Mouse (Mus musculus) megakaryocyte, adult 5-6 weeks (primary cell): ENCODE measurements around the gene Cxcr5. TPM values are rescaled to one million over a fixed set of nuclear protein-coding genes. Genes with fewer than 3 reads are reported as not detected.

ENCODE experiments used
- ATAC-seq: 2 replicates; pipeline ENCODE4 v1.8.0; 2016; ENCODE audit warnings: mild to moderate bottlenecking, inconsistent platforms; ENCODE audit not compliant: poor library complexity, severe bottlenecking
- total RNA-seq, 2 experiments: library from RNA; stranded (forward) in 1 of 2; stranded (reverse) in 1 of 2; fragments of 153-499, 151-499 nt in 1 of 2; fragments of 221-1000, 200-1000 nt in 1 of 2; gene quantifications; 2 replicates each; pipeline versions ENCODE4 v1.2.3 to v1.2.4; 2015 to 2017

The Cxcr5 gene
- total RNA-seq, 2 experiments from 2014 or later, result not detected

- ATAC-seq, result no peak
Measured at GRCm38 (mm10) chr9:44483041-44483509, 78.6 kb downstream of the Cxcr5 start.

GRCm38 (mm10) chr9:44482552-44482951 is 79.1 kb downstream of the Cxcr5 start, which contains the start of gene Bcl9l:
Gene Bcl9l (plus strand): TSS chr9:44482825.
- peak; percentile 75 for ATAC-seq

- ATAC-seq, result no peak
Measured at GRCm38 (mm10) chr9:44482112-44482511, 79.6 kb downstream of the Cxcr5 start.

DNA sequence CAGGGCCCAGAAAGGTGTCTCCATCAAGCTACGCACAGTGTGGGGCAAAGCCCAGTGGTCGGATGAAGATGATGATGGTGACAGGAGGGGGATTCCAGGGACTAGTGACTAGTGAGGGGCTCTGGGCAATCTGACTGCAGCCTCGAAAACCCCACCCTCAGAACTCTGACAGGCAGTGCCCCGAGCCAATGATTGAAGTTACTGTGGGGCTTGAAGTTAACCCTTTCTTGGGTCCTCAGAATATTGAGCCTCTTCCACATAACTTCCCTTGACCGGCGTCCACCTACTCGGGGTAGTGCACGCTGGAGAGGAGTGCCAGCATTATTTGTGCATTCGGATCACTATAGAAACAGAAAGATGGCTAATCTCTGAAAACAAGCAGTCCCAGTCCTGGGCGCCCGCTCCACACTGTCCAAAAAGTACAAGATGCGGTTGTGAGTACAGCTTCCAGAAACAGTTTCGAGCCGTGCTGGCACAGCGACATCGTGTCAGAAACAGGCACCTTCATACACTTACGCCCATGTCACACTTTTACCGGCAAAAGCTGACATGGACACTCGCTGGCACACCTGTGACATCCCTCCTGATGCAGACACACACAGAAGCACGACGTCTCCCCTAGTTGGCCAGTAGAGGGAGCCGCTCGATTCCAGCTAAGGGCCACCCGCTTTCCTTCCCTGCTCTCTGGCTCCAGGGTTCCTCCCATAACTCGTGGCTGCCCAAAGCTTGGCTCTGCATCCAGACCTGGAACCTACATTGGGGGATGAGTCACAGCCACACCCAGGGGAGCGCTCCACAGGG is 81.8 kb downstream of the Cxcr5 start:
- ATAC-seq, result peak; percentile 57

DNA sequence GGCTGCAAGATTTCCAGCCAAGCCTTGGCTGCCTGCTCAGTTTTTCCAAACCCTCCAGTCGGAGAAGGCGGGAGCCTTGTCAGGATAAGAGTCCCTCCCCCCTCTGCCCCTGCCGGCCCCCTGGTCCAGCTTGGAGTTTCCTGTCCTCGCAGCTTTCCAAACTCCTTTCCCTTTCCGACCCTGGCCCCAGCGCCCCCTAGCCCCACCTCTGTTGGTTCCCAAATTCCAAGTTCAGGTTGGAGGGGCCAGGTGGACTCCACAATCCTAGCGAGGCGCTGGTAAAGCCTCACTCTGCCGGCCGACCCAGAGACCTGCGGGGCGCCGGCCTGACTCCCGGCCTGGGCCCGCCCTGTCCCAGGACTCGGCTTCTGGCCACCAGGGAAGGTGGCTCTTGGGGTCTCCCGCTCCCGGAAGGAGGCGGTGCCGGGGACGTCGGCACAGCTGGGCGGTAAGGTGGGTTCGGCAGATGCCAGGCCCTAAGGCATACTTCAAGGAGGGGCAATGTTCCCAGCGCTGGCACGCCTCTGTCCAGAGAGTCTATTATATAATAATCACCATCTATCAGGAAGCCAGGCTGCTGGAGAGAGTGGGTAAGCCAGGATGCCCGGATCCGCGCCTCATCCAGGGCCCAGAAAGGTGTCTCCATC is 82.6 kb downstream of the Cxcr5 start:
- no peak for ATAC-seq

DNA sequence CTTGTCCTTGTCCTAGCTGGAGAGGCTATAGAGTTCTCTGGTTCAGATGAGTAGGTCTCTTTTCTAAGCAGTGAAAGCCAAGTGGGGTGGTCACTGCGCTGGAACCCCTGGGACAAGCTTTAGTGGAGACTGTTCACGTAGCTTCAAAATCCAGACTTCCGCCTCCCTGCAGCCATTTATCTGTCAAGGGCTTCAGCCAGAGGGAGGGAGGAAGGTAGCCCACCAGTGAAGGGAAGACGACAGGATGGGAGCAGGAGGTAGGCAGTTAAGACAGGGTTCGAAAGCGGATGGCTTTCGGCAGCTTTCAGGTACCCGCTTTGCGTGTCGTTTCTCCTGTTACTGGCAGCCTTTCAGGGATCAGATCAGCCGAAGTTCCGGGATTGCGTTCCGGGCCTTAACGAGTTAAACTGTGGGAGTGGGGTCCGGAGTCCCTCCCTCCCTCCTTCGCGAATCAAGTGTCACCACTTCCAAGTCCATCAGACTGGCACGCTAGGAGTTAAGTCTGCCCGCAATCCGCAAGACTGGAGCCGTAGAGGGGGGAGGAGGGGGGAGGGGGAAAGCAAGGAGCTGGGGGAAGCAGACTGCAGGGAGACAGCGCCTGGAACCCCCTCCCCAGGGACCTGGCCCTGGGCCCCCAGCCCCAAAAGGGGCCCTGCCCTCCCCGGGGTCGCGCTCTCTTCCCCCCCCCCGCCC is 83.3 kb downstream of the Cxcr5 start:
- no peak for ATAC-seq

GRCm38 (mm10) chr9:44477339-44478228 is 84.1 kb downstream of the Cxcr5 start:
- peak; percentile 56 for ATAC-seq

DNA sequence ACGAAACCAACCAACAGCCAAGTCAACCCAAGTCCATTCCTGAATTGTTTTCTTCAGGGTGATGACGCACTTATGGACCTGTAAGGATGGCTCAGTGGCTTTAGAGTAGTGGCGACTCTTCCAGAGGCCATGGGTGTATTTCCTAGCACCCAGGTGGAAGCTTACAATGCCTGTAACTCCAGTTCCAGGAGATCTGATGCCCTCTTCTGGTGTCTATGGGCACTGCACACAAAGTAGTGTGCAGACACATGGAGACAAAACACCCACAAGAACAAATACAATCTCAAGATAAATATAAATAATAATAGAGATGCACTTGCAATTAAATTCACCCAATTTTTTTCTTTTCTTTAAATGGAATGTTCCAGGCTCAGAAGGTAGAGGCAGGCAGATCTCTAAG is 85.7 kb downstream of the Cxcr5 start:
- ATAC-seq, result no peak

DNA sequence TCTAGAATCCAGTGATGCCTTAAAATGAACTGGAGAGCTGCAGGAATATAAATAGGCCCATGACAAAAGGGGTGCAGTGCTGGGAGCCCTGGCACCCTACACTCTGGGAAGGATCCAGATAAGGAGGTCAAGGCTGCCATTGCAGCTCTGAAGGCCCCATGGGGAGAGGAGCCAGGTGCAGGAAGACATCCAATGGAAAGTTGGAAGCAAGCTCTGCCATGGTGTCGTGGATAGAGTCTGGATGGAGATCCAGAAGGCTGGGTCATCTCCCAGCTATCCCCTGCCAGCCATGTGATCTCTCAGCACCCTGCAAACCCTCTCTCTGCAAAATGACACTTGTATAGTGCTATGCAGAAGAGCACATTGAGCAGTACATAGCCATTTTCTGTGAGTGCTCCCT is 87.3 kb downstream of the Cxcr5 start:
- no peak for ATAC-seq

DNA sequence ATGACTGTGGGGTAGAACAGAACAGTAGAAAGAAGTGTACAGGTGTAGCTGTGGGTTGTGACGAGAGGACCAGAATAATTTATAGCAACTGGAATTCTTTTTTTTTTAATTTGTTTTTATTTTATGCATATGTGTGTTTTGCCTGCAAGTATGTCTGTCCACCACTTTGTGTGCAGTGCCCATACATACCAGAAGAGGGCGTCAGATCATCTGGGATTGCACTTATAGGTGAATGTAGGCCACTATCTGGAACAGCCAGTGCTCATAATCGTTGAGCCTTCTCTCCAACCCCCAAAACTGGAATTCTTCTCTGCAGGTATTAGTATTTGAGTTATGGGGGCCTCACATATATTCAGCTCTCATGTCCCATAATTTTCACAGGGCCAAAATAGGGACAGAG is 88.5 kb downstream of the Cxcr5 start:
- ATAC-seq, result no peak

DNA sequence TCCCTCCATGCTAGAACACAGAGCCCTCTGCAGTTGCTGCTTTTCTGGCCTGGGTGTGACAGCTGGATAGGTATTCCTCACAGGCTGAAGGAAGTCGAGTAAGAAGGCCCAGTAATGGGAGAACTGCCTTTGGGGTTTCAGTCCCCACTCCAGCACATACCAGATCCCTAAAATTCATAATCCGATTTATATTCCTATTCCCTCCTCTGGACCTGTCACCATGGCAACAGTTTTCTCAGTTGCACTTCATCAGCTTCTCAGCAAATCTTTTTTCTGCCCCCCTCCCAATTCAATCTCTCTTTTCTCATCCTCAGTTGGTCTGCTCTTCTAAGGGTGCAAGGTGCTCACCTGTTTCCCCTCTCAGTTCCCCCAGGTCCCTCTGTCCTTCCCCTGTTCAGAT is 92.9 kb downstream of the Cxcr5 start:
- ATAC-seq, result no peak

- no peak for ATAC-seq
Measured at GRCm38 (mm10) chr9:44468224-44468623, 93.5 kb downstream of the Cxcr5 start.

DNA sequence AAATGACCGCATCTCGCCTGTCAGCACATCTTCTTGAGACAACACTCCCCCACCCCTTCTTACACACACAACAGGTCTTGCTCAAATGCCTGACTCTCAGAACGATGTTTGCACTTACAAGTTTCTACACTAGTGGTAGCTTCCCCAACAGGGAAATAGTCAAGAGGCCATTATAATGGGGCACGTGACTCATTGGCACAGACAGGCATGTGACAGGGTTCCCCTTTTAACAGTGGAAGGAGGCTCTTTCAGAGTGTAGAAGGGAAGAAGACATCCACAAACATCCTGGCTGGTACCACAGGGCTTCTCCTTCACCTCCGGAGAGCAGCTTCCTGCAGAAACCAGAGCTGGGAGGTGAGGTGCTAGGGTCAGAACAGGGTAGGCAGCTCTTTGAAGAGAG is 99.7 kb downstream of the Cxcr5 start:
- ATAC-seq, result peak; percentile 99

Other genes with a start within 250 kb of the Cxcr5 start
- gene C2cd2l, start 241.6 kb downstream of the Cxcr5 start, total RNA-seq (2015), result 12.0 and 16.4 TPM in 2 replicates
- gene C2cd2l, start 241.6 kb downstream of the Cxcr5 start, total RNA-seq (2017), result 11.0 and 13.4 TPM in 2 replicates
- 37.7 and 39.4 TPM in 2 replicates for gene Dpagt1, start 235.9 kb downstream of the Cxcr5 start, total RNA-seq (2015)
- 15.2 and 17.4 TPM in 2 replicates for gene Dpagt1, start 235.9 kb downstream of the Cxcr5 start, total RNA-seq (2017)
- 136 and 144 TPM in 2 replicates for gene H2afx, start 227.2 kb downstream of the Cxcr5 start, total RNA-seq (2015)
- gene H2afx, start 227.2 kb downstream of the Cxcr5 start, total RNA-seq (2017), result 239 and 262 TPM in 2 replicates
- gene Hmbs, start 217.6 kb downstream of the Cxcr5 start, total RNA-seq (2015), result 63.1 and 83.4 TPM in 2 replicates
- gene Hmbs, start 217.6 kb downstream of the Cxcr5 start, total RNA-seq (2017), result 31.2 and 41.1 TPM in 2 replicates
- gene Vps11, start 200.2 kb downstream of the Cxcr5 start, total RNA-seq (2015), result 19.2 and 19.4 TPM in 2 replicates
- 22.7 and 26.8 TPM in 2 replicates for gene Vps11, start 200.2 kb downstream of the Cxcr5 start, total RNA-seq (2017)
- gene Hyou1, start 182.4 kb downstream of the Cxcr5 start, total RNA-seq (2015), result 27.2 and 29.7 TPM in 2 replicates
- gene Hyou1, start 182.4 kb downstream of the Cxcr5 start, total RNA-seq (2017), result 48.3 and 49.7 TPM in 2 replicates
- gene Slc37a4, start 165.0 kb downstream of the Cxcr5 start, total RNA-seq (2015), result 19.7 and 23.5 TPM in 2 replicates
- 14.8 and 28.3 TPM in 2 replicates for gene Slc37a4, start 165.0 kb downstream of the Cxcr5 start, total RNA-seq (2017)
- gene Rps25, start 154.7 kb downstream of the Cxcr5 start, total RNA-seq (2015), result 2,100 and 2,121 TPM in 2 replicates
- 1,309 and 1,413 TPM in 2 replicates for gene Rps25, start 154.7 kb downstream of the Cxcr5 start, total RNA-seq (2017)
- 91.3 and 95.4 TPM in 2 replicates for gene Trappc4, start 154.3 kb downstream of the Cxcr5 start, total RNA-seq (2015)
- gene Trappc4, start 154.3 kb downstream of the Cxcr5 start, total RNA-seq (2017), result 24.1 and 32.5 TPM in 2 replicates
- gene Ccdc84, start 143.3 kb downstream of the Cxcr5 start, total RNA-seq (2015), result 24.5 TPM in 2 replicates
- gene Ccdc84, start 143.3 kb downstream of the Cxcr5 start, total RNA-seq (2017), result 19.8 and 27.1 TPM in 2 replicates
- not detected in 2 replicates for gene Foxr1, start 120.7 kb downstream of the Cxcr5 start, total RNA-seq (2015)
- not detected in 2 replicates for gene Foxr1, start 120.7 kb downstream of the Cxcr5 start, total RNA-seq (2017)
- gene Upk2, start 106.9 kb downstream of the Cxcr5 start, total RNA-seq (2015), result not detected in 2 replicates
- not detected in 2 replicates for gene Upk2, start 106.9 kb downstream of the Cxcr5 start, total RNA-seq (2017)
- gene Bcl9l, start 79.1 kb downstream of the Cxcr5 start, total RNA-seq (2015), result 6.0 TPM in 2 replicates
- 2.6 and 3.0 TPM in 2 replicates for gene Bcl9l, start 79.1 kb downstream of the Cxcr5 start, total RNA-seq (2017)
- gene Ddx6, start 43.0 kb upstream of the Cxcr5 start, total RNA-seq (2015), result 57.1 and 60.2 TPM in 2 replicates
- gene Ddx6, start 43.0 kb upstream of the Cxcr5 start, total RNA-seq (2017), result 71.2 and 88.8 TPM in 2 replicates
- gene Treh, start 111.4 kb upstream of the Cxcr5 start, total RNA-seq (2015), result not detected in 2 replicates
- gene Treh, start 111.4 kb upstream of the Cxcr5 start, total RNA-seq (2017), result not detected in 2 replicates
- 0.76 and 2.1 TPM in 2 replicates for gene Phldb1, start 173.3 kb upstream of the Cxcr5 start, total RNA-seq (2015)
- 2.0 and 2.6 TPM in 2 replicates for gene Phldb1, start 173.3 kb upstream of the Cxcr5 start, total RNA-seq (2017)
- 126 and 151 TPM in 2 replicates for gene Arcn1, start 206.0 kb upstream of the Cxcr5 start, total RNA-seq (2015)
- gene Arcn1, start 206.0 kb upstream of the Cxcr5 start, total RNA-seq (2017), result 165 and 172 TPM in 2 replicates
- gene Ift46, start 206.0 kb upstream of the Cxcr5 start, total RNA-seq (2015), result 38.5 and 53.7 TPM in 2 replicates
- gene Ift46, start 206.0 kb upstream of the Cxcr5 start, total RNA-seq (2017), result 27.6 and 40.8 TPM in 2 replicates
- gene Tmem25, start 237.4 kb upstream of the Cxcr5 start, total RNA-seq (2015), result 0.23 and 0.45 TPM in 2 replicates
- 0.16 and 0.51 TPM in 2 replicates for gene Tmem25, start 237.4 kb upstream of the Cxcr5 start, total RNA-seq (2017)
- gene Ttc36, start 241.2 kb upstream of the Cxcr5 start, total RNA-seq (2015), result 0.18 and 0.65 TPM in 2 replicates
- not detected in 2 replicates for gene Ttc36, start 241.2 kb upstream of the Cxcr5 start, total RNA-seq (2017)